Mouse (Mus musculus) midbrain, embryonic 16.5 days (tissue): ENCODE measurements around the gene Ccdc22. TPM values are rescaled to one million over a fixed set of nuclear protein-coding genes. Genes with fewer than 3 reads are reported as not detected.

Experiments used
- ATAC-seq: fragments of 200-750 bp; cut with Nextera tagmentation; 2 replicates; pipeline ENCODE4 v1.8.0; 2017; ENCODE audit warnings: moderate TSS enrichment
- H3K27ac ChIP-seq: fragments of 300-500 bp; sonication (generic); 2 replicates; pipeline ENCODE4 v1.5.1; 2014; ENCODE audit warnings: mild to moderate bottlenecking, low read length, mixed read lengths
- H3K27me3 ChIP-seq: fragments of 300-500 bp; sonication (generic); 2 replicates; pipeline ENCODE4 v1.6.1; 2014; ENCODE audit warnings: low read depth, low read length, mixed read lengths; ENCODE audit not compliant: control insufficient read depth, insufficient read depth
- H3K36me3 ChIP-seq: fragments of 300-500 bp; sonication (generic); 2 replicates; pipeline ENCODE4 v1.6.1; 2014; ENCODE audit warnings: mild to moderate bottlenecking, low read length, moderate library complexity, mixed read lengths; ENCODE audit not compliant: control insufficient read depth, insufficient read depth
- H3K4me1 ChIP-seq: fragments of 300-500 bp; sonication (generic); 2 replicates; pipeline ENCODE4 v1.6.1; 2014; ENCODE audit warnings: mild to moderate bottlenecking, low read length, mixed read lengths; ENCODE audit not compliant: control insufficient read depth, insufficient read depth
- H3K4me2 ChIP-seq: fragments of 300-500 bp; sonication (generic); 2 replicates; pipeline ENCODE4 v1.6.1; 2014; ENCODE audit warnings: mild to moderate bottlenecking, low read length, mixed read lengths
- H3K4me3 ChIP-seq: fragments of 300-500 bp; sonication (generic); 2 replicates; pipeline ENCODE4 v1.5.1; 2014; ENCODE audit warnings: low read depth, mild to moderate bottlenecking, low read length, moderate library complexity, mixed read lengths
- H3K9ac ChIP-seq: fragments of 300-500 bp; sonication (generic); 2 replicates; pipeline ENCODE4 v1.6.1; 2014; ENCODE audit warnings: low read depth, low read length, mixed read lengths
- H3K9me3 ChIP-seq: fragments of 300-500 bp; sonication (generic); replicated peaks from 2 replicates; pipeline ENCODE4 v1.6.1; 2014; ENCODE audit warnings: mild to moderate bottlenecking, low read length, mixed read lengths; ENCODE audit not compliant: control insufficient read depth, poor library complexity, severe bottlenecking
- WGBS: fragments of 180-500 bp; shearing (Covaris S2); extraction: QIAGEN DNeasy Blood & Tissue Kit; methylation state at CpG from one replicate; pipeline ENCODE4 v1.1.7; 2014; 5-methylcytosine and 5-hydroxymethylcytosine counted together
- polyA plus RNA-seq: library from polyadenylated mRNA; unstranded; fragments of >200 nt; fragmentation: Nextera tagmentation; extraction: Ambion mirVana; gene quantifications from 2 replicates; pipeline ENCODE4 v1.2.1, GENCODE M21; 2015

The Ccdc22 gene
- polyA plus RNA-seq, 1 experiment from 2014 or later: 30.9 TPM

DNA sequence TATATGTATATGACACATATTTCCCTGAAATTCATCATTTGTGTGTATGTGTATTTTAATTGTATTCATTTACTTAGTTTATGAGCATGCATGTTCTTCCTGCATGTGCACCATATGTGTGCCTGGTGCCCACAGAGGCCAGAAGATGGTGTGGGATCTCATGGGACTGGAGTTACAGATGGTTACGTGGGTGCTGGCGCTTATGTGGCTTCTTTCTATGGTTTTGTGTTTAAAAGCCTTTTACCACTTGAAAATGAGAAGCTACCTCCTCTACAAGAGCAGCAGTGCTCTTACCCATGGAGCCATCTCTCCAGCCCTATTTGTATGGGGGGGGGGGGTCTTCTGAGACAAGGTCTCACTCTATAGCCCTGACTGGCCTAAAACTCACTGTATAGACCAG is 24.2 kb downstream of the Ccdc22 start:
- H3K27me3 ChIP-seq: no peaks in the 10 kb centered on the region
- H3K27ac ChIP-seq: no peak overlapping the region
- ATAC-seq: no peak
- no peak overlapping the region for H3K4me3 ChIP-seq
- no peaks in the 10 kb centered on the region for H3K4me1 ChIP-seq
- 93% methylated on average over 2 of the region's 2 CpGs for WGBS
- H3K9ac ChIP-seq: no peak overlapping the region
- H3K36me3 ChIP-seq: no peaks in the 10 kb centered on the region
- no peaks in the 10 kb centered on the region for H3K9me3 ChIP-seq
- no peak overlapping the region for H3K4me2 ChIP-seq

DNA sequence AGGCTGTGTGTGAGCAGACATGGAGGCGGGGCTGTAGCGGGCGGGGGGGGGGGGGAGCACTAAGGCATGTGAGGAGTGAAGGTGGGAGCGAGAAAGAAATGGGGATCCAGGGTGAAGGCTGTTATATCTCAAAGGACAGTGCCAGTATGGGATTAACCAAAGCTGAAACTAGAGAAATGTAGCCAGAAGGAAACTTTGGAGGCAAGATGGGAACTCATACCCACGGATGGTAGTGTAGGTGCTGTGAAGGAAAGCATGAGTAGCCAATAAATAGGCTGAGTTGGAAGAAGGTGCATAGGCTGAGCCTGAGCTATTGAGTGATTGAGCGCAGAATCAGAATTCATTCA is 30.5 kb downstream of the Ccdc22 start:
- peak; percentile 19 for ATAC-seq
- Histone ChIP-seq H3K9ac (peak overlapping the region; percentile 42; the same call in 1 of the 2 replicates), H3K4me3 (peak overlapping the region; percentile 52)

DNA sequence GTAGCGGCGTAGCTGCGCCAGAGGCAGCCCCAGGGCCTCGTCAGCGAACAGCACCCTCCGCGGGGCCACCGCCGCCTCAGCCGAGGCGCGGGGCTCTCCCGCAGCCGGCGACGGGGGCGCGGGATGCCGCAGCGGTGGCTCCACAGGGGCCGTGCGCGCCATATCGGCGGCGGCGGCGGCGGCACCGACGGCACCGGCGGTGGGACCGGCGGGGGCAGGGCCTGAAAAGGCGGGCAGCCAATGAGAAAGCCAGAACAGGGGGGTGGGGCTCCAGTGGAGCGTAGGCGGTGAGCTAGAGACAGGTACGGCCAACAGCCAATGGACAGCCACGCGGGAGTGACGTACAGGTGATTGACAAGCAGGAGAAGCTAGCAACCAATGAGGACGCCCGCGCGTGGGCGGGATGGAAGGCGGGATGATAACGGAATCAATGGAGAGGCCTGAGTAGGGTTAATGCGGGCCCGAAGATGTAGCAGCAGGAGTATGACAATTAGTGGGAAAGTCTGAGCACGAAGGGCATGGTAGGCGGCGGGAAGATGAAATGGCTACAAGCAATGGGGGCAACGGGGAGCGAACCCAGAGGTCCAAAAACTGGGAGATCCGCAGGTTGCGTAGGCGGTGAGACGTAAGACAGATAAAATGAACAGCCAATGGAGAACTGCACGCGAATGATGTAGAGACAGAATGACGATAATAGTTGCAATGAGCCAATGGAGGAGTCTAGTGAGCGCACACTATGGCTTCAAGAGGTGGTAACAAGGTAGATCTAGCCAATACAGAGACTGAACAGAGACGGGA is 31.0 kb downstream of the Ccdc22 start, which contains the start of gene Ppp1r3f:
Ppp1r3f (minus strand) TSS at position 197 of the 798 bp plus-strand sequence.
- Histone ChIP-seq H3K9me3 (no peaks in the 10 kb centered on the region), H3K27ac (peak within 1 kb of the TSS; percentile 92), H3K4me1 (peaks cover 28% of the 10 kb centered on the region), H3K9ac (peak within 1 kb of the TSS; percentile 72), H3K4me3 (peak within 1 kb of the TSS; percentile 52), H3K27me3 (no peaks in the 10 kb centered on the region), H3K36me3 (no peaks in the 10 kb centered on the region), H3K4me2 (peak within 1 kb of the TSS; percentile 58)
- ATAC-seq: peak; percentile 98
- 25% methylated on average over 34 of the region's 65 CpGs for WGBS

More for the DNA sequence above, 30.5 kb downstream of the Ccdc22 start:
- Histone ChIP-seq H3K36me3 (no peaks in the 10 kb centered on the region), H3K27me3 (no peaks in the 10 kb centered on the region), H3K4me1 (peaks cover 28% of the 10 kb centered on the region), H3K27ac (peak overlapping the region; percentile 92), H3K9me3 (no peaks in the 10 kb centered on the region), H3K4me2 (peak overlapping the region; percentile 48)
- 14% methylated on average over 5 of the region's 6 CpGs for WGBS

DNA sequence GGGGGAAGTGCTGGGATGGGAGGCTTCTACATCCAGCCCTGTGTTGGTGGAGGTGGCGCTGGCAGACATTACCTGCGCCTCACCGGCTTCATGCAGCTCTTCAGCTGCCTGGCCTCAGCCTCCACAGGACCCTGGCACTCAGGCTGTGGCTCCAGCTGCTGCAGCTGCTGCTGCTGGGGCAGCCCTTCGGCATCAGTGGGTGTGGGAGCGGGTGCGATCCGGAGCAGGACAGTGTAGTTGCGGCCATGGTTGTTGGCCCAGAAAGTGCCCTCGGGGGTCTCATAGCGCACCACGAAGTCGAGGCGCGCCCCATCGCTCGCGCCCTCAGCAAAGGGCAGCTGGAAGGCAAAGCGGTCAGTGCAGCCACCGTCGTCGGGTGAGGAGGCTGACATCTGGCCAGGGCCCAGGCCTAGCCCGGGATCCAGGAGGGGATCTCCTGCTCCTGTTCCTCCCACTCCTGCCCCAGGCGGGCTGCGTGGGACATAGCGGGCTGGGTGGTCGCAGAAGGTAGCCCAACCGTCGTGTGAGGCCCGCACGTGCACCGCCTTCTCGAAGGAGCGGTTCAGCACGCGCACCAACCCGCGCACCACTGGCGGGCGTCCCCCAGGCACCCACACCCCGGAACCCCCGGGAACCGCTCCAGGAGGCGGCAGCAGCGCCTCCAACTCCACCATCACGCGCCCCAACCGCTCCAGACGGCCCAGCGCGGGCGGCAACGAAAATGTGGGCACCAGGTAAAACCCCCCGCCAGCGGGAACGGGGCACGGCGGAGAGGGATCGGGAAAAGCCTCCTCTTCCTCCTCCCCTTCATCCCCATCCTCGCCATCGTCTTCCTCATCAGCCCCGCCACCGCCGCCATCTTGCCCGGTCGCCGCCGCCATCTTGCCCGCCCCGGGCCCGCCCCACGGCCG is 31.9 kb downstream of the Ccdc22 start, which contains the start of gene Foxp3:
Foxp3 (plus strand) TSS at position 469 of the 911 bp plus-strand sequence.
- H3K4me3 ChIP-seq: peak within 1 kb of the TSS; percentile 52
- no peaks in the 10 kb centered on the region for H3K36me3 ChIP-seq
- peak within 1 kb of the TSS; percentile 92 for H3K27ac ChIP-seq
- H3K9me3 ChIP-seq: no peaks in the 10 kb centered on the region
- H3K27me3 ChIP-seq: no peaks in the 10 kb centered on the region
- peak; percentile 4 for ATAC-seq
- peaks cover 28% of the 10 kb centered on the region for H3K4me1 ChIP-seq
- H3K9ac ChIP-seq: peak within 1 kb of the TSS; percentile 72
- H3K4me2 ChIP-seq: peak within 1 kb of the TSS; percentile 58
- 34% methylated on average over 49 of the region's 72 CpGs for WGBS

DNA sequence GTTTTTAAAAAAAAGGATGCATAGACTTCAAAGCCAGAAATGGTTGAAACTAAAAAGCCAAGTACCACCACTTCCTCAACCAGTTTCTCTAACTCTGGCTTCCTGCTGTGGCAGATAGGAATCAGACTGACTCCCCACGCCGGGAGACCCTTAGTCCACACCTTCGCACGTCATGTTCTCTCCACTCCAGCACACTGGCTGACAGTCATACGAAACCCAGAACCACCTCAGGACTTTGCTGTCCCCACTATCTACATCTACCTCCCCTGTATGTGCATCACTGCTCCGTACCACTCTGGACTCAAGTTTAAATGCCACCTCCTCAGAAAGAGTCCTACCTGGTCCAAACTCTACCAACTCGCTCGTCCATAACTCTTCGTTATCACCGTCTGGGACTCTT is 32.9 kb downstream of the Ccdc22 start:
- WGBS: 90% methylated on average over 10 of the region's 10 CpGs
- Histone ChIP-seq H3K9ac (no peak overlapping the region), H3K27ac (no peak overlapping the region), H3K4me1 (peaks cover 28% of the 10 kb centered on the region), H3K4me2 (peak overlapping the region; percentile 58; the same call in 1 of the 2 replicates), H3K36me3 (no peaks in the 10 kb centered on the region), H3K27me3 (no peaks in the 10 kb centered on the region), H3K4me3 (no peak overlapping the region), H3K9me3 (no peaks in the 10 kb centered on the region)
- ATAC-seq: no peak

DNA sequence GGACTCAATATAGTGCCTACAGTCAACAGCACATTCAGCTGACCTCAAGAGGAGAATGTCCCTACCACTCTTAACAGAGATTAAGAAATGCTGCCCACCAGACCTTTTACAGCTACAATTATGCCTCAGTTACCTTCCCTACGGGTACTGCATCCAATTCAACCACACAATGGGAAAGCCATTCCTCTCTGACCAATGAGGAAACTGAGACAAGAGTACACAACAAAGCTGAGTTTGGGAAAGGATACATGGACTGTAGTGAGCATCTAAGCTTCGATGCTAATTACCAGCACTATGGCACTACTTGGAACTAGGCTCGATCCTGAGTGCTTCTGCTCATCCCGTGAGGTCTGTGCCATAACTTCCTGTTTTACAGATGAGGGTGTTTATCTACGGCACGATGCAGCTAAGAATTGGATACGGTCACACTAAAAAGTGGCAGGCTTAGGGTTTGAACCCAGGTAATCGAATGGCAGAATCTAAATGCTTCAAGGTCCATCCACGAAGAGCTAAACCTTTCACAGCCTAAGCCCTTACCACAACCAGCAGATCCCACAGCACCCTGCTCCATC is 33.7 kb downstream of the Ccdc22 start:
- H3K9ac ChIP-seq: no peak overlapping the region
- no peaks in the 10 kb centered on the region for H3K27me3 ChIP-seq
- no peaks in the 10 kb centered on the region for H3K36me3 ChIP-seq
- H3K4me3 ChIP-seq: no peak overlapping the region
- WGBS: 95% methylated on average over 9 of the region's 9 CpGs
- no peak overlapping the region for H3K27ac ChIP-seq
- H3K4me2 ChIP-seq: no peak overlapping the region
- peaks cover 28% of the 10 kb centered on the region for H3K4me1 ChIP-seq
- H3K9me3 ChIP-seq: no peaks in the 10 kb centered on the region
- no peak for ATAC-seq

DNA sequence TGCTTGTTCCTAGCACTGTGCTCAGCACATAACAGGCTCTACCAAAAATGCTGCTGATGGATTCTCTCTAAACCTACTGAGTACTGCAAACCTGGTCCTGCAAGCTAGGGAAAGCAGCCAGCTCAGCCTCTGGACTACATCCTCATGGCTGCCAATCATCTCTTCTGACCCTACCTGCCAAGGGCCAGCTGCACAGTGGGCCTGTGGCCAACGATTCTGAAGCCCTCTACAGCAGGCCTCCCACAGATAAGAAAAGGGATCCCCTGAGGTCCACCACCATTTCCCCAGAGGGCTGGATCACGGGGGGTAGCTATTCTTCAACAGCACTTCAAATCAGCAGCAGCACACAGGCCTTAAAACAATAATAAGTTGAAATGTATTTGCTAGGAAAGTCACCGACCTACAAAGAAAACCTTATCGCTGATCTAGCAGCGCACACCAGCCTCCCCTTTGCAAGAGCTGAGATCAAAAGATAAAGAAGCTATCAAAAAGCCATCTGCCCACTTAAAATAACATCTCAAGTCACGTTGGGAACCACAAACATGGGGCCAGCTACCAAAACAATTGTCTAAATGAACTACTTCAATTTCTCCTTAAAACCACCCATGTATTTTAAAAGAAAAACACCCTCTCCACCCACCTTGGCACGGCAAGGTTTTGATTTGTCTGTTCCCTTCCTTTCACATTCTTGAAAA is 34.7 kb downstream of the Ccdc22 start:
- H3K4me2 ChIP-seq: no peak overlapping the region
- H3K9me3 ChIP-seq: no peaks in the 10 kb centered on the region
- ATAC-seq: no peak
- 57% methylated on average over 7 of the region's 7 CpGs for WGBS
- no peaks in the 10 kb centered on the region for H3K27me3 ChIP-seq
- H3K4me1 ChIP-seq: peaks cover 28% of the 10 kb centered on the region
- no peaks in the 10 kb centered on the region for H3K36me3 ChIP-seq
- no peak overlapping the region for H3K9ac ChIP-seq
- no peak overlapping the region for H3K4me3 ChIP-seq
- H3K27ac ChIP-seq: no peak overlapping the region

DNA sequence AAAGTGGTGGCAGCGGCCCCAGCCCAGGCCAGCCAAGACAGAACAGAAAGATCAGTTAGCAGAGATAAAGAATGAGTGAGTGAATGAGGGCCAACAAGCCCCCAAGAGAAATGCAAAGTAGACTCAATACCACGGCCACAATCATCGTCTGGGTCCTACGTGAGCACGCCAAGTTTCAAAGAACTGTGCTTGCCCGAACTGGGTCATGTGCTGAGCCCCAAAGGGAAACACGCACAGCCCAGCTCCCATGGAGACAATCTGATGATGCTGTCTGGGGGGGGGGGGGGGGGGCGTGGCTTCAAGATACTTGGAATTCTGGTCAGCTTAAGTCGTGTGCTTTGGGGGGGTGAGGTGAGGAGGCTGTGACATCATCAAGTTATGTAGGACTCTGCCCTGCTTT is 37.8 kb downstream of the Ccdc22 start:
- 79% methylated on average over 7 of the region's 9 CpGs for WGBS
- Histone ChIP-seq H3K27me3 (no peaks in the 10 kb centered on the region), H3K36me3 (no peaks in the 10 kb centered on the region), H3K9me3 (no peaks in the 10 kb centered on the region), H3K4me1 (peaks cover 15% of the 10 kb centered on the region), H3K27ac (no peak overlapping the region), H3K9ac (no peak overlapping the region), H3K4me2 (no peak overlapping the region), H3K4me3 (no peak overlapping the region)
- no peak for ATAC-seq
